Mouse (Mus musculus) frontal cortex, postnatal 10 days (tissue): ENCODE data around the gene Hbq1a.
"Not testable (repeated sequence)": the region's sequence is repeated elsewhere in the genome, so short reads cannot be mapped to it uniquely, and the experiment has no call there.

Experiments
- DNase-seq, 2 experiments: peaks; one replicate each; pipeline ENCODE4 v3.0.0; 2022; ENCODE audit warnings: low spot score in 2 of 2, mixed read lengths in 1 of 2

Gene Hbq1a

DNA sequence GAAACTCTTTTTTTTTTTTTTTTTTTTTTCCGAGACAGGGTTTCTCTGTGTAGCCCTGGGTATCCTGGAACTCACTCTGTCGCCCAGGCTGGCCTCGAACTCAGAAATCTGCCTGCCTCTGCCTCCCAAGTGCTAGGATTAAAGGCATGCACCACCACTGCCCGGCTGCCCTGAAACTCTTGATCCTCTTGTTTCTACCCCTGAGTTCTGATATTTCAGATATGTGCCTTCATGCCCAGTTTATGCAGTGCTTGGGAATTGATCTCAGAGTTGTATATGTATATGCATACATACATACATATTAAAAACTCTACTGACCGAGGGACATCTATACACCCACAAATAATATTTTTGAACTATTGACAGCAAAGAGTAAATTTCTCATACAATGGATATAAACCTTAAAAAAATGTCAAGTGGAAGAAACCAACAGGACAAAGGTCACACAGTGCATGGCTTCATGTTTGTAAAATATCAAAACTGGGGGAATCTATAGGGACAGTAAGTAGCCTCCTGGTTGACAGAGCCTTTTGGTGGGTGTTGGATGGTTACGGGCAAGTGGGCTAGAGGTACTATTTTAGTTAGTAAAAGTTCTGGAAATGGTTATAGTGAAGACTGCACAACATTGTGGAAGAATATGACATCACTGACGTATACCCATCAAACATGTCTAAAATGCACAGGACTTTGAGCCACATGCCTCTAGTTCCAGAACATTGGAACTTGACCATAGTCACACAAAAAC lies 14.7 kb upstream of the Hbq1a start:
- no peak for DNase-seq

DNA sequence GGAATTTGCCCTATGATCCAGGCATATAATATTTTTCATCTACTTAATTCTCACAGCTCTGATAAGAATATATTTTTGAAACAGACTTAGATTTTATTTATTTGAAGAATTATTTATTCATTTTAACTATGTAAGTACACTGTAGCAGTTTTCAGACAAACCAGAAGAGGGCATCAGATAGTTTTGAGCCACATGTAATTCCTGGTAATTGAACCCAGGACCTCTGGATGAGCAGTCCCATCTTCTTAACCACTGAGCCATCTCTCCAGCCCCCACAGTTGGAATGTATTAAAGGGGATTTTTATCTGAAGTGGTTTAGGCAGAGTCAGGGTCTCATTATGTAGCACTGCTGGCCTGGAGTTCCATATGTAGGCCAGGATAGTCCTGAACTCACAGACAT lies 14.0 kb upstream of the Hbq1a start:
- DNase-seq = not testable (repeated sequence)

DNA sequence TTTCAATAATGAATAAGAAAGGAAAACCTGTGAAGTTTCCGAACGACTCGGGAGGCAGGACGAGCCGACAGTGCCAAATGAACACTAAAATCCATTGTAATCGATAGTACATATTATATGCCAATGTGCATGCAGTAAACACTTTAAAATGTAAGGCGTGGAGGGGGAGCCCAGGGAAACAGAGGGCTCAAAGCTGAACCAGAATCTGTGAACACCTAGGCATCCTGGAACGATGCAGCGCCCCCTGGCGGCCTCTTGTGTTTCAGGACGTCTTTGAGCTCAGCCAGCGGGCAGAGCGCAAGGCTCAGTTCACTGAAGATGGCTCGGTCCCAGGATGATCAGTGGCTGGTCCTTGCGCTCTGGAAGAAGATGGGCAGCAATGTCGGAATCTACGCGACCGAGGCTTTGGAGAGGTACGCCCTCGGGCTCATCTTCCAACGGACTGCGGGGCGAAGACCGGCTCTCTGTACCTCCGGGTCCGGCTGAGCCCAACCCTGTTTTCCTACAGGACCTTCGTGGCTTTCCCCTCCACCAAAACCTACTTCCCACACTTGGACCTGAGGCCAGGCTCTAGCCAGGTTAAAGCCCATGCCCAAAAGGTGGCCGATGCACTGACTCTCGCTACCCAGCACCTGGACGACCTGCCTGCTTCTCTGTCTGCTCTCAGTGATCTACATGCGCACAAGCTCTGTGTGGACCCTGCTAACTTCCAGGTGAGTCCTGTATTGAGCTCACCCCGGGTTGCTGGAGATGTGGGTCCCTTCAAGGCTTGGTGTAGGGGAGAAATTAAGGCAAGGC lies 13.0 kb upstream of the Hbq1a start, which contains the start of gene Hbq1b:
Gene Hbq1b (plus strand): TSS at position 271 of the 798 bp plus-strand sequence.
- peak; percentile 50 to 74 for DNase-seq

DNA sequence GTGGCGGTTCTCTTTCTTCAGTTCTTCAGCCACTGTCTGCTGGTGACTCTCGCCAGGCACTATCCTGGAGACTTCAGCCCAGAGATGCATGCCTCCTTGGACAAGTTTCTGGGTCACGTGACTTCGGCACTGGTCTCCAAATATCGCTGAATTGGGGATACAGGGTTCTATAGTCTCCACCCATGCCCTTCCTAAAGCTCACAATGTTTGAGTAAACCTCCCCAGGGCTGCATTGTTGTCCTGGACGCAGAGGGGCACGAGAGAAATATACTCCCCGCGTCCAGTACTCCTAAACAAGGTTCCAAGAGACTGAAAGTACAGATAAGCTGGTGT lies 12.4 kb upstream of the Hbq1a start:
- DNase-seq = no peak

DNA sequence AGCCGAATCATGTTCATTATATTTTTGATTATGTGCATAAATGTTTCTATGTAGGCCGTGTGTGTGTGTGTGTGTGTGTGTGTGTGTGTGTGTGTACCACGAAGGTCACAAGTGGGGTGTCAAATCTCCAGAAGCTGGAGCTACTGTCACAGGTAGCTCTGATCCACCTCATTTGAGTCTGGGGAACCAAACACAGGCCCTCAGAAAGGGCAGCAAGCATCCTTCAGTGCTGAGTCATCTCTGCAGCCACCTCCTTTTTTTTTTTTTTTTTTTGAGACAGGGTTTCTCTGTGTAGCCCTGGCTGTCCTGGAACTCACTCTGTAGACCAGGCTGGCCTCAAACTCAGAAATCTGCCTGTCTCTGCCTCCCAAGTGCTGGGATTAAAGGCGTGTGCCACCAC lies 7.0 kb upstream of the Hbq1a start:
- not testable (repeated sequence) for DNase-seq

DNA sequence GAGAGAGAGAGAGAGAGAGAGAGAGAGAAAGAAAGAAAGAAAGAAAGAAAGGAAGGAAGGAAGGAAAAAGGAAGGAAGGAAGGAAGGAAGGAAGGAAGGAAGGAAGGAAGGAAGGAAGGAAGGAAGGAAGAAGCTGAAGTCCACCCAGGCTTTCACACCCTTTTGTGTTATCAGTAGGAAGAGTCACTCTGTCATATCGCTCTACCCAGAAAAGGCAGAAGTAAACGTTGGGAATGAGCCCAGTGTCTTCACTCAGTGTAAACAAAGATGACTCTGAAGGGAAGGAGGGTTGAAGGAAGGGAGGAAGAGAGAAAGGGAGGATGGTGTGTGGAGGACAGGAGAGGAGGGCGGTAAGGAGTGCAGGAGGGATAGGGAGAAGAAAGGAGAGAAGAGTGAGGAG lies 6.4 kb upstream of the Hbq1a start:
- DNase-seq = not testable (repeated sequence)

DNA sequence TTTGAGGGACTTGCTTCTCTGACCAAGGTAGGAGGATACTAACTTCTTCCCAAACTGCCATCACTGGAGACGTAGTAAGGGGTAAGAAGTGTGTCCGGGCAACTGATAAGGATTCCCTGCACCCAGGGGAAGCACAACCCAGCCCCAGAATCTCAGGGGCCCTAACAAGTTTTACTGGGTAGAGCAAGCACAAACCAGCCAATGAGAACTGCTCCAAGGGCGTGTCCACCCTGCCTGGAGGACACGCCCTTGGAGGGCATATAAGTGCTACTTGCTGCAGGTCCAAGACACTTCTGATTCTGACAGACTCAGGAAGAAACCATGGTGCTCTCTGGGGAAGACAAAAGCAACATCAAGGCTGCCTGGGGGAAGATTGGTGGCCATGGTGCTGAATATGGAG lies 3.7 kb upstream of the Hbq1a start, which contains the start of gene Hba-a2:
Gene Hba-a2 (plus strand): TSS at position 287 of the 400 bp plus-strand sequence.
- not testable (repeated sequence) for DNase-seq

DNA sequence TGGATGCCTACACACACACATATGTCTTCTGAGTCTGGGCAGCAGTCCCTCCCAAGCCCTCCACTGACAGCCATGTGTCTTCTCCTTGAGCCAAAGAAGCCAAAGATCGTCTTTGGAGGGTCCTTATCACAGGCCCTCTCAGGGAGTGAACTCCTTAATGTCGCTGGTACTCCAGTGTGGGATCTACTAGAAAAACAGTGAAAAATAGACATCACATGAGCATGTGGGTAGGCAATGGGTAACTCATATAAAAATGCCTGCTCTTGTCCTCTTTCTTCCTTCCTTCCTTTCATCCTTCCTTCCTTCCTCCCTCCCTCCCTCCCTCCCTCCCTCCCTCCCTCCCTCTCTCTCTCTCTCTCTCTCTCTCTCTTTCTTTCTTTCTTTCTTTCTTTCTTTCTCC lies 2.5 kb upstream of the Hbq1a start:
- DNase-seq = not testable (repeated sequence)

DNA sequence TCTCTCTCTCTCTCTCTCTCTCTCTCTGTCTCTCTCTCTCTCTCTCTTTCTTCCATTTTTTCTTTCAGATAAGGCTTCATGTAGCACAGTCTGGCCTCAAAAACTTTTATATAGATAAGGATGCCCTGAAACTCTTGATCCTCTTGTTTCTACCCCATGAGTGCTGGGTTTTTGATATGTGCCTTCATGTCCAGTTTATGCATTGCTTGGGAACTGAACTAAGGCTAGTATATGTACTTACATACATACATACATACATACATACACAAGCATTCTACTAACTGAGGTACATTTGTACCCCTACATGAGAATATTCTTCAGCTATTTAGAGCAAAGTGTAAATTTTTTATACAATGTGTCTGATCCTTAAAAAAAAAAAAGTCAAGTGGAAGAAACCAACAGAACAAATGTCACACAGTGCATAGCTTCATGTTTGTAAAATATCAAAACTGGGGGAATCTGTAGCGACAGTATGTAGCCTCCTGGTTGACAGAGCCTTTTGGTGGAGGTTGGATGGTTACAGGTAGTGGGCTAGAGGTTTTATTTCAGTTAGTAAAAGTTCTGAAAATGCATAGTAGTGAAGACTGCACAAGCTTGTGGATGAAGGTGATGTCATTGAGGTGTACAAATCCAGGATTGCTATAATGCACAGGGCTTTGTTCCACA lies 1.9 kb upstream of the Hbq1a start:
- DNase-seq = no peak

DNA sequence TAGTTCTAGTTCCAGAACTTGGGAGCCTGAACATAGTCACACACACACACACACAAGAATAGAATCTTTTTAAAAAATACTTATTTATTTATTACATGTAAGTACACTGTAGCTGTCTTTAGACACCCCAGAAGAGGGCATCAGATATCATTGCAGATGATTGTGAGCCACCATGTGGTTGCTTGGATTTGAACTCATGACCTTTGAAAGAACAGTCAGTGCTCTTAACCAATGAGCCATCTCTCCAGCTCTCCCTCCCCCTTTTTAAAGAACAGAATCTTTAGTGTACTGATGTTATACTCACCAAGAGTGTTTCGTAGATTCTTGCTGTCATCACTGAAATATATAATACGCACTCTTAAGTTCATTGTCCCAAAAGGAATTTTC lies 1.3 kb upstream of the Hbq1a start:
- DNase-seq = no peak

DNA sequence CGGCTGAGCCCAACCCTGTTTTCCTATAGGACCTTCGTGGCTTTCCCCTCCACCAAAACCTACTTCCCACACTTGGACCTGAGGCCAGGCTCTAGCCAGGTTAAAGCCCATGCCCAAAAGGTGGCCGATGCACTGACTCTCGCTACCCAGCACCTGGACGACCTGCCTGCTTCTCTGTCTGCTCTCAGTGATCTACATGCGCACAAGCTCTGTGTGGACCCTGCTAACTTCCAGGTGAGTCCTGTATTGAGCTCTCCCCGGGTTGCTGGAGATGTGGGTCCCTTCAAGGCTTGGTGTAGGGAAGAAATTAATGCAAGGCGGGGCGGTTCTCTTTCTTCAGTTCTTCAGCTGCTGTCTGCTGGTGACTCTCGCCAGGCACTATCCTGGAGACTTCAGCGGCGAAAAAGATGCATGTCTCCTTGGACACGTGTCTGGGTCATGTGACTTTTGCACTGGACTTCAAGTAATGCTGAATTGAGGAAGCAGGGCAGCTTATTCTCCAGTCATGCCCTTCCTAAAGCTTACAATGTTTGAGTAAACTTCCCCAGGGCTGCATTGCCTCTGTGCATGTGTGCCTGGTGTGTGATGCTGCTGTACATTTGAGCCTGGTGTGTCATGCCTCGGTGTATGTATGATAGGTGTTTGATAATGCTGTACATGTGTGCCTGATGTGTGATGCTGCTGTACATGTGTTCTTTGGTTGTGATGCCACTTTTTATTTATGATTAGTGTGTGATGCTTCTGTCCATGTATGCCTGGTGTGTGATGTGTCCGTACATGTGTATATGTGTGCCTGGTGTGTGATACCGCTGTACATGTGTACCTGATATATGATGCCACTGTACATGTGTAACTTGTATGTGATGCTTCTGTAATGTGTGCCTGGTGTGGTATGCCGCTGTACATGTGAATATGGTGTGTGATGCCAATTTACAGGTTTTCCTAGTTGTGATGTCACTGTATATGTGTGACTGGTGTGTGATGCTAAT lies 704 bp downstream of the Hbq1a start:
- DNase-seq = no peak

DNA sequence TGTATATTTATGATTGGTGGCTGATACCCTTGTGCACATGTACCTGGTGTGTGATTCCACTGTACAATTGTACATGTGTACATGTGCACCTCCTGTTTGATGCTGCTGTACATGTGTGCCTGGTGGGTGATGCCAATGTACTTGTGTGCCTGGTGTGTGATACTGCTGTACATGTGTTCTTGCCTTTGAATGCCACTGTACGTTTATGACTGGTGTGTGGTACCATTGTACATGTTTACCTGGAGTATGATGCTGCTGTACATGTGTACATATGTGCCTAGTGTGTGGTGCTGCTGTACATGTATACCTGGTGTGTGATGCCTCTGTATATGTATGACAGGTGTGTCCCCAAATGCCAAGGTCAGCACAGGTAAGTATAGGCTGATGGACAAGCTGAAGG lies 1.6 kb downstream of the Hbq1a start:
- DNase-seq = no peak

DNA sequence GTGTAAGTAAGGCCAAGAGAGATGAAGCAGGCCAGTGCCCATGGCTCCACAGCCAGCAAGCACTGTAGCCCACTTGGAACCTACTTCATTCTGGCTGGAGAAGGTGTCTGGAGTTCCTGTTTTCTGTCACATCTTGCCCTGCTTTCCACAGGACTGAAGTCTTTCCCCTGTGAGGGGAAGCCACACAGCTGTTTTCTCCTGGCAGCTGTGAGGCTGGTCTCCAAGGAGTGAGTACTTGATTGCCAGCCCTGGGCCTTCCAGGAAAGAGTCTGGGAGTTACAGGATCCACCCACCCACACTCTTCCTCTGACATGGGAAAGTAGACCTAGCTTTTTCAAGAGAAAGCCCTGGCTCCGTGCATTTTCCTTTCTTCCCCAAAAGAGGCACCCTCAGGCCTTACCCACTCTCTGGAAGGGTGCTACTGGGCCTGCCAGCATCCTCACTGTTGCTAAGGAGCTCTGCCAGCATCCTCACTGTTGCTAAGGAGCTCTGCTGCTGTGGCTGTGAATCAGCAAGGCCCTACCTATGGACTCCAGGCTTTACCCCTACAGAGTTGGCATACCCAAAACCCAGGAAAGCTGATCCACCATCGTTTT lies 3.1 kb downstream of the Hbq1a start:
- DNase-seq = peak in 1 of 2 experiments; percentile 22

DNA sequence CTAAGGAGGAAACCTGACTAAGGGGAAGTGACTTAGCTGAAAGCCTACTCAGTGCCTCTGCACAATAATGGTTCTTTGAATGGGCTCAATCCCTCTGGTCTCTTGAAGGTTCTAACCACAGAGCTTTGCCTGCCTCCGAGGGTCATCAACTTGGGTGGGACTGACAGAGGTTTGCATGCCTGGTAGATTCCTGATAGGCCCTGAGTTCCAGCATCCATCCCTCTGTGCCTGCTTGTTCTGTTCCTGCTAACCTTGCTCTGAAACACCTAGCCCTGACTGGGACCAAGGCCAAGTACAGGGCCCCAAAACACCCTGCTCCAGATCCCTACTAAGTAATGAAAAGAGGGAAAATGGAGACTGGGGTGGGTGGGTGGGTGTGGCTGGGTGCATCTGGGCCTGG lies 3.6 kb downstream of the Hbq1a start:
- no peak for DNase-seq

DNA sequence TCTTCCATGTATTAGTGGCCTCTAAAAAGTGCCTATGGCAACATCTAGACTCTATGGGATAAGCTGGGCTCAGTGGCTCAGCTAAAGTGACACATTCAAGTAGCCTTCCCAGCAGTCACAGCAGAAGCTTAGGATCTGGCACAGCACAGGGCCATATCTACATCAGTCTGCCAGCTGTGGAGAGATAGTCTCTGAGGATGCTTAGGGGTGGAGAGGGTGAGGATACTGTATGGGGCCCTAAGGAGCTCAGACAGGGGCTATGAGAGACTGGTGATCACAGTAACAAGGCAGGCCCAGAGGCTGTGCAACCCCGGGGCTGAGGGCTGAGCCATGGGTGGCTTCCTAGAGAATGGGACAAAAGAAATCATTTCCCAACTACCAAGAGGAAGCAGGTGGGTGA lies 7.1 kb downstream of the Hbq1a start:
- no peak for DNase-seq

DNA sequence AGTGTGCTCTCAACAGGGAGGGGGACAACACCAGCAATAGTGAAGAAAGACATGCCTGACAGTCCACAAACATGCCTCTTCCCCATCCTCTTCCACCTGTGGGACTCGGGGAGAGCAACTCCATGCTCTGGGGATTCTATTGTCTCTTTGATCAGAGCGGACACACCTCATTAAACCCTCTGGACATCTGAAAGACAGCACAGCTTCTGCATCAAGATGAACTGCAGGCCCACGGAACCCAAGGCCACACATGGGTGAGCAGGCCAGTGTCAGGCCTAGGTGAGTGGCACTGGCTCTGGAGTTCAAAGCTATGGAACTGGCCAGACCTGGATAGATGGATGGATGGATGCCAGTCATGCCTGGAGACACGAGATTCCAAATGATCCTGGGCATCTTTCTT lies 9.6 kb downstream of the Hbq1a start:
- DNase-seq = no peak

DNA sequence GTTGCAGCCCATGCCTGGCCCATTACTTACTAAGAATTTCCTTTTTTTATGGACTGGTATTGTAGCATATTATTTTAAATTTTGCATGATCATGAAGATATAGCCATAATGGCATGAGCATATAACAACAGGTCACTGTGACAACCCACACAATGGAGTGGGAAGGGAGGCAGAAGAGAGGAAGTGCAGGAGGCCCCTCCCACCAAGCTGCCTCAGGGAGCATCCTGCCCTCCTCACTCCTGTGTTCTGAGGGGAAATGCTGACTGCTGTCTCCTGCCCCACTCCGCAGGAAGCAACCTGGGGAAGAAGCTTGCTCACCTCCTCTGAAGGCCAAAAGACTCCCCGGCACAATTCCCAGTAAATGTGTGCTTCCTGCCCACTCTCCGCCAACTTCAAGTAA lies 10.1 kb downstream of the Hbq1a start:
- no peak for DNase-seq

DNA sequence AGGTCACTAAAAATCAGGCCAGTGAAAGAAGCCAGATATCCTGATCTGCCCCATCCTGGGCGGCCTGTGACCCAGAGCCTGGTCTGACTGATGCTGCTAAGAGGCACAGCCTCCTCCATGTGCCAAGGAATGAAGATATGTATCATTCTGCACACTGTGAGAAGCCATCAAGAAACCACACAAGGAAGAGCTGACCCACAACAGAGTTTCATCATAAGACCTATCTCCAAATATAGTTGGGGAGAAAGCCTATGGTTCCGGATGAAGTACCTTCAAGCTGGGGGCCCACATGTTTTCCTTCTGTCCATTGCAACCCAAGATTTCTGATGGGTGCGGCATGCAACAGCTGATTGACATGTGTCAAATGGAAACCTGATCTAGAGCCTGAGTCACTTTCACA lies 16.1 kb downstream of the Hbq1a start:
- no peak for DNase-seq

DNA sequence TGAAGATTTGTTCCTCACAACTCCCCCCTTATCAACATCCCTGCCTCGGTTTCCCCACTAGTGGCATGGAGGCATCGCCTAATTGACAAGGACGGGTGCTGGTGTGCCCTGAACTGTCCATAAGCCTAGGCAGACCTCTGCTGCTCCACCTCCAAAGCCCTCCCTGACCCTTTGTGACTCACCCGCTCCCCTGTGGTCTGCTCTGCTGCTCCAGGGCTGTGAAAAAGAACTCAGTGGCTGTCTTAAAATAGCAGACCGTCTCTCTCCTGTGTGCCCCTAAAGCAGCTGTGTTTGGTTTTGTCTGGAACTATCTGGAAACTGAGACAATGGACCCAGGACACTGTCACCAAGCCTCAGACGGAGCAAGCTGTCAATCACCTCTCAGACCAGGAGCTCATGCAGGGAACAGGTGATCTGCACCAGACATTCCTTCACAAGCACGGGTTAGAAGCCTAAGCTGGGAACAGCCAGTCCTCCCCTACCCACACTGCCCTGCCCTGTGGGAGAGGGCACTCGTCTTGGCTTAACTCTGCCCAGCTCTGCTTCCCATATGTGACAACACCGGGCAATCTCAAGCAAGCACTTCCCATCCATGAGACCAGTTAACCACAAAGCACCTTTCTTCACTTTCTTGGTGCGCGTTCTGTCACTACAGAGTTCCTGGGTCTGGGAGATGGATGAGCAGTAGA lies 20.8 kb downstream of the Hbq1a start:
- DNase-seq = no peak

DNA sequence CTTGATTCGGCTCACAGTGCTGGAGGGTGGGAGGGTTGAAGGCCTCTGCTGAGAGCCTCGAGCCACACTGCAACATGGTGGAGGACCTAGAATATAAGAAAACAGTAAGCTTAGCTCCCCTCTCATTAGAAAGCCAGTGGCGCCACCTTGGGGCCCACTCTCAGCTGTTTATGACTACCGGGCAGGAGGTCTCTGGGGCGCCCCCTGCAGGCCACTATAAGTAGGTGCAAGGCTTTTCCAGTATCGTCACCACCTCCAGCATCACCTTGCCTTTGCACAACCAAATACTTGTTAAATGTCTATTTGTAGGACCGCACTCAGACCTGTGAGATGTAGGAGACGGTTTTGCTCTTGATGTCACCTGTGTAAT lies 21.3 kb downstream of the Hbq1a start:
- DNase-seq = peak in 1 of 2 experiments; percentile 45
